Mouse (Mus musculus) layer of hippocampus, adult 2 months (tissue): ENCODE measurements around the gene 2900011O08Rik. TPM values are rescaled to one million over a fixed set of nuclear protein-coding genes. Genes with fewer than 3 reads are reported as not detected.

ENCODE experiments used
- DNase-seq, 2 experiments: peaks; one replicate each; pipeline ENCODE4 v3.0.0; 2022; ENCODE audit warnings: low spot score in 2 of 2
- H3K27ac ChIP-seq: fragments of 200-600 bp; 2 replicates; pipeline ENCODE4 v1.8.1; 2022
- H3K4me3 ChIP-seq: fragments of 200-600 bp; 2 replicates; pipeline ENCODE4 v1.8.1; 2022; ENCODE audit warnings: mild to moderate bottlenecking
- CTCF ChIP-seq: fragments of 200-600 bp; conservative IDR thresholded peaks from 2 replicates; pipeline ENCODE4 v1.8.1; 2022; ENCODE audit warnings: antibody characterized with exemption, mild to moderate bottlenecking, moderate library complexity
- total RNA-seq, 2 experiments: library from RNA; stranded (reverse); gene quantifications; 2 replicates each; pipeline ENCODE4 v1.2.3; 2021

2900011O08Rik gene
- total RNA-seq, 2 experiments from 2014 or later, result 248 to 261 TPM

- peak; percentile 68 for TF ChIP-seq CTCF
- no peak overlapping the region for H3K4me3 ChIP-seq
- H3K27ac ChIP-seq, result peak overlapping the region; percentile 46; the same call in 1 of the 2 replicates
- no peak for DNase-seq
These were observed 125.7 kb downstream of the 2900011O08Rik start for GRCm38 (mm10) chr16:14112133-14112532.

- no peak for TF ChIP-seq CTCF
- Histone ChIP-seq H3K27ac (no peak overlapping the region; the same call in 1 of the 2 replicates), H3K4me3 (no peak overlapping the region)
- no peak for DNase-seq
These were observed 126.3 kb downstream of the 2900011O08Rik start for GRCm38 (mm10) chr16:14112742-14113141.

GRCm38 (mm10) chr16:14117299-14117698, 130.9 kb downstream of the 2900011O08Rik start:
- TF ChIP-seq CTCF, result no peak
- H3K27ac ChIP-seq, result no peak overlapping the region
- DNase-seq, result no peak
- no peak overlapping the region for H3K4me3 ChIP-seq

- DNase-seq, result no peak
- no peak overlapping the region for H3K27ac ChIP-seq
- no peak for TF ChIP-seq CTCF
- H3K4me3 ChIP-seq, result no peak overlapping the region
These were observed 134.5 kb downstream of the 2900011O08Rik start for GRCm38 (mm10) chr16:14120941-14121340.

- H3K27ac ChIP-seq, result no peak overlapping the region
- no peak for DNase-seq
- H3K4me3 ChIP-seq, result no peak overlapping the region
- no peak for TF ChIP-seq CTCF
These were observed 135.2 kb downstream of the 2900011O08Rik start for GRCm38 (mm10) chr16:14121563-14121962.

- Histone ChIP-seq H3K27ac (no peak overlapping the region), H3K4me3 (no peak overlapping the region)
- DNase-seq, result no peak
- peak; percentile 51 for TF ChIP-seq CTCF
These were observed 136.2 kb downstream of the 2900011O08Rik start for GRCm38 (mm10) chr16:14122586-14122985.

GRCm38 (mm10) chr16:14123901-14124300, 137.5 kb downstream of the 2900011O08Rik start:
- Histone ChIP-seq H3K27ac (no peak overlapping the region), H3K4me3 (no peak overlapping the region)
- TF ChIP-seq CTCF, result no peak
- no peak for DNase-seq

GRCm38 (mm10) chr16:14124709-14125108, 138.3 kb downstream of the 2900011O08Rik start:
- H3K4me3 ChIP-seq, result no peak overlapping the region
- DNase-seq, result no peak
- no peak for TF ChIP-seq CTCF
- H3K27ac ChIP-seq, result no peak overlapping the region

GRCm38 (mm10) chr16:14125253-14125652, 138.8 kb downstream of the 2900011O08Rik start:
- Histone ChIP-seq H3K27ac (no peak overlapping the region), H3K4me3 (no peak overlapping the region)
- TF ChIP-seq CTCF, result no peak
- DNase-seq, result no peak

GRCm38 (mm10) chr16:14128977-14129376, 142.6 kb downstream of the 2900011O08Rik start:
- no peak for TF ChIP-seq CTCF
- no peak overlapping the region for H3K27ac ChIP-seq
- no peak overlapping the region for H3K4me3 ChIP-seq
- no peak for DNase-seq

GRCm38 (mm10) chr16:14130796-14131195, 144.4 kb downstream of the 2900011O08Rik start:
- H3K27ac ChIP-seq, result no peak overlapping the region
- H3K4me3 ChIP-seq, result no peak overlapping the region
- no peak for TF ChIP-seq CTCF
- DNase-seq, result no peak

GRCm38 (mm10) chr16:14131376-14131775, 145.0 kb downstream of the 2900011O08Rik start:
- Histone ChIP-seq H3K27ac (no peak overlapping the region), H3K4me3 (no peak overlapping the region)
- DNase-seq, result no peak
- peak; percentile 20; the same call in 1 of the 2 replicates for TF ChIP-seq CTCF

GRCm38 (mm10) chr16:14131838-14132237, 145.4 kb downstream of the 2900011O08Rik start:
- Histone ChIP-seq H3K4me3 (no peak overlapping the region), H3K27ac (no peak overlapping the region)
- TF ChIP-seq CTCF, result no peak
- DNase-seq, result no peak

- Histone ChIP-seq H3K27ac (peak overlapping the region; percentile 43; the same call in 1 of the 2 replicates), H3K4me3 (no peak overlapping the region)
- TF ChIP-seq CTCF, result no peak
- DNase-seq, result no peak
These were observed 148.6 kb downstream of the 2900011O08Rik start for GRCm38 (mm10) chr16:14135014-14135413.
